Mouse (Mus musculus) lung, embryonic 16.5 days (tissue): Measurements from ENCODE around the gene Ang2. TPM values are rescaled to one million over a fixed set of nuclear protein-coding genes. Genes with fewer than 3 reads are reported as not detected.

Source experiments
- polyA plus RNA-seq: library from polyadenylated mRNA; unstranded; fragments of >200 nt; fragmentation: Nextera tagmentation; extraction: Ambion mirVana; gene quantifications from 2 replicates; pipeline ENCODE4 v1.2.1, GENCODE M21; 2015

Gene Ang2
- polyA plus RNA-seq, 1 experiment from 2014 or later: not detected

Other genes starting within 250 kb of the Ang2 start
- gene Pnp2, start 243.2 kb downstream of the Ang2 start, polyA plus RNA-seq: 0.46 and 0.88 TPM in 2 replicates
- gene Rnase10, start 191.4 kb downstream of the Ang2 start, polyA plus RNA-seq: 0.26 and 0.31 TPM in 2 replicates
- gene Rnase9, start 157.3 kb downstream of the Ang2 start, polyA plus RNA-seq: not detected in 2 replicates
- gene Rnase11, start 149.0 kb downstream of the Ang2 start, polyA plus RNA-seq: not detected in 2 replicates
- 0.34 TPM in 1 of 2 replicates, not detected in the other for gene Rnase12, start 141.5 kb downstream of the Ang2 start, polyA plus RNA-seq
- not detected in 2 replicates for gene Olfr750, start 124.7 kb downstream of the Ang2 start, polyA plus RNA-seq
- 42.2 and 50.8 TPM in 2 replicates for gene Rnase4, start 108.1 kb downstream of the Ang2 start, polyA plus RNA-seq
- gene Ang, start 108.0 kb downstream of the Ang2 start, polyA plus RNA-seq: 6.3 and 8.7 TPM in 2 replicates
- not detected in 2 replicates for gene Eddm3b, start 84.7 kb downstream of the Ang2 start, polyA plus RNA-seq
- gene Rnase6, start 75.2 kb downstream of the Ang2 start, polyA plus RNA-seq: 0.69 and 0.97 TPM in 2 replicates
- 0.50 and 0.51 TPM in 2 replicates for gene Rnase1, start 52.4 kb downstream of the Ang2 start, polyA plus RNA-seq
- gene Rnase2b, start 36.9 kb downstream of the Ang2 start, polyA plus RNA-seq: not detected in 2 replicates
- gene Ear14, start 4.2 kb upstream of the Ang2 start, polyA plus RNA-seq: not detected in 2 replicates
- gene Rnase2a, start 57.0 kb upstream of the Ang2 start, polyA plus RNA-seq: not detected in 2 replicates
- gene Gm7247, start 162.6 kb upstream of the Ang2 start, polyA plus RNA-seq: not detected in 2 replicates
- gene Vmn2r88, start 211.7 kb upstream of the Ang2 start, polyA plus RNA-seq: not detected in 2 replicates